Mouse (Mus musculus): Measurements from ENCODE around the gene P3h1.
"Not testable (repeated sequence)": the region's sequence is repeated elsewhere in the genome, so short reads cannot be mapped to it uniquely, and the experiment has no call there.

P3h1 gene

GRCm38 (mm10) chr4:119278784-119279183, 46.1 kb downstream of the P3h1 start:
- not testable (repeated sequence) for DNase-seq

GRCm38 (mm10) chr4:119284861-119285260, 52.1 kb downstream of the P3h1 start:
- DNase-seq: no peak

- DNase-seq: no peak
These were observed 52.6 kb downstream of the P3h1 start for GRCm38 (mm10) chr4:119285336-119285735.

- DNase-seq: no peak
These were observed 59.2 kb downstream of the P3h1 start for GRCm38 (mm10) chr4:119291921-119292320.

DNA sequence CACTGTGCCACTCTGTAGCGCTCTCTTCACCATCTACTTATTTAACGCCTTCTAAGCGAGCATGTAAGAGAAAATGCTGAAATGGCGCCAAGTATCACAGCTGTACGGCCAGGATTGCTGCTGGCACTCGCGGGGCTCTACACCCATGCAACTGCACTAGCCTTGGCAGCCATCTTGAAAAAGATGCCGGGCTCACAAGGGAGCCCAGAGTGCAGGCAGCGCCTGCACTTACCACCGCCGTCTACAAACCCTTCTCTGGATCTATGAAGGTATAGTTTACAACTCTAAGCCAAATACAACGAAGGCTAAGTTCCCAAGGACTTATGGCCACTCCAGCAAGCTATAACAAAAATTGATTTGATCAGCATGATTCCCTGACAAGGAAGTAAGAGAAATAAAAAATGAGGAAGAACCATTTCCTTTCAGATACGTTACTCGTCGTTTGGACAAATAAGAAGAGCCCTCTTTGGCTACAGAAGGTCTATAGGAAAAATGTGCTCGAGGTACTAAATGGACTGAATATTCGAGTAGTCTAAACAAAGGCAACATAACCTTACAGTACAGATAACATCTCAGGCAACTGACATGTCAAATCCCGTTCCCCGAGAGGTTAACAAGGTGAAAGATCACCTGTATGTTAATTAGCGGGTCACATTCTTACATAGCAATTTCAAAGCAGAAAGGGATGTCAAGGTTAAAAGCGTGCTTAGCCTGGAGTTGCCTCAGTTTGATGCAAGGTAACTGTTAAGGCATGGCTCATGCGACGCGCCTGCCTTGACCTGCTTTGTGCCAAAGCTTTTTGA, 60.3 kb downstream of the P3h1 start:
- peak; percentile 58 for DNase-seq

GRCm38 (mm10) chr4:119293574-119294258, 61.0 kb downstream of the P3h1 start:
- DNase-seq: peak; percentile 41

GRCm38 (mm10) chr4:119294415-119295133, 61.9 kb downstream of the P3h1 start, which contains the start of gene Ybx1:
Ybx1 (minus strand) TSS chr4:119294604.
- peak; percentile 100 for DNase-seq

DNA sequence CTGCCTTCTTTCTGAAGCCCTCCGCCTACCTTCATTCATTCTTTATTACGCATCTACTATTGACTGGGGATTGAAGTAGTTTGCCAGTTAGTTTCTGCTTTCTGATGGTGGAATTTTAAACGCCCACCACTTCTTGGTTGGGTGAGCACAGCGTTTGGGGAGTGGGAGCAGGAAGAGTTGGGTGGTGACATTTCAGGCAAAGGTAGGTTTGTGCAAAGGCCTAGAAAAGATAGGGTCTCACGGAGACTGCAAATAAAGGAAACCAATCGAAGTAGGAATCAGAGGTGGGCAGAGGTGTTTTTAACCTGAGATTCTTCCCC, 62.4 kb downstream of the P3h1 start:
- no peak for DNase-seq

DNA sequence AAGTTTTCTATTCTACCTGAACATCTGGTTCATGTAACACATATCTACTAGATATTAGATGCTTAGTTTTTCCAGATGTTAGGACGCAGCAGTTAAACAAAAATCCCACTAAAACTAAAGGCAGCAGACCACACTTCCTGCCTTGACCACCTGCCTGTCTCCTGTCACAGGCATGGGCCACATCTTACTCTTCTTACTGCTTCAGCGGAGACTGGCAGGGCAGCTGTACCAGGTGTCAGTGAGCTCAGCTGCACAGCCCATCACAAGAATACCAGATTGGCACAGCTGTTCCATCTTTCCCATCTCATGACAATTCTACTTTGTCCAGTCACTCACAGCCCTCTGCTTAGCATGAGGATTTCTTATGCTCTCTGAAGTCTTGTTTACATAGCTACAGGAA, 64.6 kb downstream of the P3h1 start:
- DNase-seq: no peak
